Mouse (Mus musculus) urinary bladder, postnatal 36 days (tissue): ENCODE measurements at regions not wholly inside any gene's neighbourhood (a gene's known extent, or its start where the extent isn't known, plus 50 kb on each side); places are given as distances from the start of the nearest gene placed in this dataset.

Experiments
- DNase-seq, 2 experiments: peaks; one replicate each; pipeline ENCODE4 v3.0.0; 2022; ENCODE audit warnings: low spot score in 2 of 2, mixed read lengths in 1 of 2

DNA sequence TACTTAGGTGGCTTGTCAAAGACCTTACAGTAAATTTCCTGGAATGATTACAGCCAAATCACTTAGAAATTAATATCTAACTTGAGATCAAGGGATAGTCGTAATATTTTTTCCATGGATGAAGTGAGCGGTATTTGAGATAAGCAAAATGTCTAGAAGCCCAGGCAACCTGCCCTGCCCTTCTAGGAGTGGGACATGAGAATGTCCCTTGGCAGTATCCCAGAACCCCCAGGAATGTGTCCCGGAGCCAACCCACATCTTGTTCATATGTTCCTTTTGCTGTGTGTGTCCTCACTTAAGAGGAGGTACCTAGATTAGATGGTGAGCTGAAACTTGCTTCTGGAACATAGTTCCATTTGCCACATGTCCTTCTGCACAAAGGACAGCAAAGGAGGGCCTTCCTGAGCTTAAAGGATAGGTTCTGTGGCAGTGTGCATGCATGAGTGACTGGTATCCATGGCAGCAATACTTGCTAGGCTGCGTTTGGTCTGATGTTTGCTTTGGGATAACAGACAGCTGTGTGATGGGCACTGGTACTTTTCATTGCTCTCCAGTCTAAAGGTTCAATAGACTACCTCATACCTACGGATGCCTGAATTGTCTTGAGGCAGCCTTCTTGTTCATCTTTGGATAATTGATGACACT, 231.0 kb upstream of the Krr1 start:
- DNase-seq: no peak

DNA sequence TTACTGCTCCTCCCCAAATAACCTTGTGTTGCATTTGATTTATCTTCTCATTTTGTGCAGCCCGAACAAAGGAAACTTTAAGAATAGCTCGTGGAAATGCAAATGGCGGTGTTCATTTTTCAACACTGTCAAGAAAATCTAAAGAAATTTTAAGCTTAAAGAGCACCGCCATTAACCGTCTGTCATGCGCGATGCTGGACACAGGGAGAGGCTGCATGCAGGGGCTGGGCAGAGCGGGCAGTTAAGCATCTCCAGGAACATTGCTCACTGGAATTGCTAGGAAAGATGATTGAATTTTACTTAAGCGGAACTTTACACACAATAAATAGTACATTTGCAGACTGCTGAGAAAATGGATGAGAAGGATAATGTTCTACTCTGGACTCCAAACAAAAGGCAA, 229.2 kb upstream of the Krr1 start:
- no peak for DNase-seq

DNA sequence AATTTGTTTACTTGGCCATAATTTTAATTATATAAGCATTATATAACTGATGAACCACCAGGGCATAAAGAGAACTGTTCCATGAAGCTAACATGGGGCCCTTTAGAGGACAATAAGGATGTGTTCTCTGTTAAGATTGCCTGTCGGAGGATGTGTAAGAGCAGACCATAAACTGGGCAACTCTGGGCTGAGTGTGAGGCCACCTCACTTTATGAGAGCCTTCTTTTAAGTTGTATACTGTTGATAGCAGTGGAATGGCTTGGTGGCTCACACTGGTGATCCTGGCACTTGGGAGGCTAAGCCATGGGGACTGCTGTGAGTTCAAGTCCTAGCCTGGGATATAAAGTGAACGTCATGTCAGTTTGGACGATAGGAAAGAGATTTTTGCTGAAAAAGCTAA, 227.3 kb upstream of the Krr1 start:
- no peak for DNase-seq

DNA sequence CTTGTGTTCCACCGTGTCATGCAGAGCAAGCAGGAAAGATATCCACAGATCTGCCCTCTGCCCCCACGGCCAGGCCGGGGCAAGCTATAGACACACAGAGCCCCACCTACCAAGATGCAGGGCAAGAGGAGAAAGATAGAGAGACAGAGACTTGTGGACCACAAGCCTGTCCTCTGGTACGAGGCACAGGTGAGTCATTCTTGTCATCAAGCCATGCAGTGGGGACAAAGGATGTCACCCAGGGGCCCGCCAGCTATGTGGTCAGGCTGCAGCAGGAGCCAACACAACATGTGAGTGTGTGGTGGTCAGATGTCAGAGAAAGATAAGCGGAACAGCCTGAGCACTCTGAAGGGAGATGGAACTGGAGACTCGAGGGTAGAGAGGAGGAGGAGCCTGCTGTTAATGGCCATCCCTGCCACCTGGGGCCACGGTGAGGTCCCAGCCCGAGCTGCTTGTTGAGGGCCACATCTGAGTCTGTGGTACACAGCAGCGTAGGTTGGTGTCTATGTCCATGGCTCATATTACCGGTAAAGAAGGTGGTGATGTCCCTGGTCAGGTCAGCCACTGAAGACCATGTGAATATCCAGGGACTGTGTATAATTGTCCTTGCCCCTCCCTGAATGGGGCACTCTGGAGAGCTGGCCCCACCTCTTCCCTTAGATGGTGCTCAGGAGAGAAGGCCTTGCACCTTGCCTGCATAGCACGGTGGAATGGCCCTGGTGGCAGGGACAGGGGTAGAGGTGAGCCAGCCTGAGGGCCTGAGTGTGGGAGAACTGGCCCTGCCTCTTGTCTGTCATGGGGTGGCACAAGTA, 226.2 kb upstream of the Krr1 start:
- no peak for DNase-seq

DNA sequence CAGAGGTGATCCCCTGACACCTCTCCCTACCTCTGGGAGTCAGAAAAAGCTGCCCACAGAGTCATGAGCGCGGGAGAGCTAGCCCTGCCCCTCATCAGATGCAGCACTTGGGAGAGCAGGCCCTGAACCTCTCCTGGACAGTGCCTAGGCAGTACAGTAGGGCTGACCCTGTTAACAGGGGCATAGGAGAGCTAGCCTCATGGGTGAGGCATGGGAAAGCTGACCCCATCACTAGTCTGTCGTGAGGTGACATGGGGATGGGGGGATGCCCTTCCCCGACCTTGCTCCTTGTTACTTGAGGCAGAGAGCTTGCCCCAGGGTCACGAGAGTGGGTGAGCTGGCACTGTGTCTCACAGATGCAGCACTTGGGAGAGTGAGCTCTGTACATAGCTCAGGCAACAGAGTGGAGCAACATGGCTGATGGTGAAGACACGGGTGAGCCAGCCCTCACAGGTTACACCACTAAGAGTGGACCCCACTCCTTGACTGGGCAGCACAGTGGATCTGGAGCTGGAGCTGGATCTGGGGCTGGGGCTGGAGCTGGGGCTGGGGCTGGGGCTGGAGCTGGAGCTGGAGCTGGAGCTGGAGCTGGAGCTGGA, 225.5 kb upstream of the Krr1 start:
- no peak for DNase-seq

DNA sequence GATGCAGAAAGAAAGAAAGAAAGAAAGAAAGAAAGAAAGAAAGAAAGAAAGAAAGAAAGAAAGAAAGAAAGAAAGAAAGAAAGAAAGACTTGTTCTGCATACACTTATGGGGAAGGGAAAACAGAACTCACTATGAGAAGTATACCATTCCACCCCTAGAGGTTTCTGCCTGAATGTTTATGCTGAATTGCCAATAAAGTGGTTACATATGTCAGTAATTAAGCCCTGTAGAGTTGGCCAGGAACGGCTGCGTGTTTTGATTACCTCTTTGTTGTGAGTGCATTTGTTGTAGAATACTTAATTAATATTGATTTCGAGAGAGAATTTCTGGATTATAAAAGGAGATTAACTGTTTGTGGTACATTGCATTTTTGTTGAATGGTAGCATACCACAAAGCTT, 224.0 kb upstream of the Krr1 start:
- DNase-seq: no peak

DNA sequence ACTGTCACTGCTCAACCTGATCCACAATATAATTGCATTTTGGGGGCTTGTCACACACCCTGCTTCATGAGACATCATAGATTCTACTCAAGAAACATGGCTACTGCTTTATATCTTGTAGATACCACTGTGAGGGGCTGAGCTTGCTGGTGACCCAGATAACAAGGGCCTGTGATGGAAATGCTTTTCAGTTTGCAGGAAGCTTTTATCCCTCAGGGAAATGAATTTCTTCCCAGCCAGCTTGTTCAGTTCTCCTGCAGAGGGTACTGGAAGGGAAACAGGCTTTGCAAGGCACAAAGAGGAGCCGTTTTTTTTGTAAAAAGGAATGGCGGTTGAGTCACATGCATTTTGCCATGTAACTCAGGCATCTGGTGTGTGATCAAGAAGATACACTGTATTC, 218.8 kb upstream of the Krr1 start:
- no peak for DNase-seq

DNA sequence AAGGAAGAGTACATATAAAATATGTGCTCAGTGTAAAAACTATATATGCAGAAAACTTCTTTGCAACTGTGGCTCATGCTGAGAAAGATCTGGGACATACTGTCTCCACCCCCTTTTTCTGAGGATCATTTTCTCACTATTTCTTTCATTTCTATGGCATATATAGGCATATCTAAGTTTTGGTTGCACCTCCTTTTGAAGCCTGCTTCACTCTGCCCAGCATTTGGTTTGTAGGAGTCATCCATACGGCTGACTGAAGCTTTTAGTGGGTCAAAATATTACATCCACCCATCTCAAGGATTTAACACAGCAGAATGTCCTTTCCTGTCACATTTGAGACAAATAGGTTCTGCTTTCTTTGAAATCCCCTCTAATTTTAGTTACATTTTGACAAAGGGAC, 216.5 kb upstream of the Krr1 start:
- DNase-seq: no peak

DNA sequence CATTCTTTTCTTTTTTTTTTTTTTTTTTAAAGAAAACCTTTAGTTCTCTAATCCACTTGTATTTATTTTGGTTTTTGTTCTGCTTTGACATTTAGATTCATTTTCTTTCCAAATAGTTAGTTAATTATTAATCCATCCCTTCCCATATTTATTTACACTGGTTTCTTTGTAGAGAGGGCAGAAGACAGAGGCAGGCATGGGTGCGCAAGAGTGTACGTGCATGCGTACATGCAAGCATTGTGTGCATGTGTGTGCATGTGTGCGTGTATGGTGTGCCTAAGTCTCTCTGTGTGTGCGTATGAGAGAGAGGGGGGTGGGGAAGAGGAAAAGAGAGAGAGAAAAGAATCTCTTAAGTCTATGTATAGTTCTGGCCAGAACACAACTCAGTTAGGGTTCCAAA, 215.9 kb upstream of the Krr1 start:
- DNase-seq: no peak

DNA sequence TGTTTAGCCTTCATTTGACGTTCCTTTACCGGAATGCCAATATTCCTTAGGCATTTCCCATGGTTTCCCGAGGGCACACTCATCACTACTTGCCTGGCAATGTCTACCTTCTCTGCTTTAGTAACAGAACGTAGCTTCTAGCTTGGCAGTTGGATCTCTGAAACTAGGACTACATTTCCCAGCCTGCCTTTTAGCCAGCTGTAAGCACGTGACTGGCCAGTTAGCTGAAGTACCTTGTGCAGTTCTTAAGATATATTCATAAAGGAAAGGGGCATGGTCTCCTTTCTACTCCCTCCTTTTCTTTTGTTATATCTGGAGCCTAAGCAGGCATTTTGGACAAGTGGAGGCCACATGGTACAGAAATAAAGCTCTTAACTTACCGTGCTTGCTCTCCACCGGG, 214.8 kb upstream of the Krr1 start:
- no peak for DNase-seq

DNA sequence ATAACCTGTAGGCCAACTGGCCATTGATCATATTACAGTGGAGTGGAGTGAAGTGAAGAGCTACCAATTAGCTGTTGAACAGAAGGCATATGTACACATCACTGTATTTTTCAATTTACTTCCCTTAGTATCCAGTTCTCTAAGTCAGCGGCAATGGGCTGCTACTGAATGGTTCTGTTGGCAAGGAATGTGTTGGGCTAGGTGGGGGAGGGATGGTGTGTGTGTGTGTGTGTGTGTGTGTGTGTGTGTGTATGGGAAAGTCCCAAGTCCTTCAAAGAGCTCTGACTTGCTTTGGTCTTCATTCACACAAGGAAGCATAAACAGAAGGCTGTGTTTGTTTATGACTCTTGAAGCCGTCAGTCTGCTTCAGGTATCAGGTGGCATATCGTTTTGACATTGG, 213.0 kb upstream of the Krr1 start:
- no peak for DNase-seq

DNA sequence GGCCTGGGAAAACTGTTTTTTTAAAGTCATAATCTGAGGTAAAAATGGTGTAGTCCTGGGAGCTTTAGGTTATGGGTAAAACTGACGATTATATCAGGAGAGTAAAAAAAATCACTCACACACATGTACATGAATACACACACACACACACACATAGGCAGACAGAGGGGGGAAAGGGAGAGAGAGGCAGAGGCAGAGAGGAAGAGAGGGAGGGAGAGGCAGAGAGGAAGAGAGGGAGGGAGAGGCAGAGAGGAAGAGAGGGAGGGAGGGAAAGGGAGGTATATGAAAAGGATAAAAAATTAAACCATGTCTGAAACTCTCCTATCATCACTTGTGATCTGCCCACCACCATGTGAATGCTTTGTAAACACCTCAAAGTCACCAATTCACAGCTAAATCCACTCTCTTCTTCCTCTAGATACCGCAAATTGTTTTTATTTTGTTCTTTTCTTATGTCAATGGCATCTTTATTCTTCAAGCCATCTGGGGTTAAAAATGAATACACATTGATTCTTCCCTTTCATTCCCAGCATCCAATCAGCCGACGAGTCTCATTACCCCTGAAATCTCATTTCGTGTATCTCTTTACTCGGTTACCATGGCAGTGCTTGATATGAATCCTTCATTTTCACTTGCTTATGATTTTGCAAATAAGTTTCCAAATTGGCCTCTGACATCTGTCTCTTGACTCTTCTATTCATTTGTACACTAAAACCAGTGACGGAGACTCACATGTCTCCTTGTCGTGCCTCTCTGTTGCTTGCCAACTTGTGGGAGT, 209.5 kb upstream of the Krr1 start:
- no peak for DNase-seq

DNA sequence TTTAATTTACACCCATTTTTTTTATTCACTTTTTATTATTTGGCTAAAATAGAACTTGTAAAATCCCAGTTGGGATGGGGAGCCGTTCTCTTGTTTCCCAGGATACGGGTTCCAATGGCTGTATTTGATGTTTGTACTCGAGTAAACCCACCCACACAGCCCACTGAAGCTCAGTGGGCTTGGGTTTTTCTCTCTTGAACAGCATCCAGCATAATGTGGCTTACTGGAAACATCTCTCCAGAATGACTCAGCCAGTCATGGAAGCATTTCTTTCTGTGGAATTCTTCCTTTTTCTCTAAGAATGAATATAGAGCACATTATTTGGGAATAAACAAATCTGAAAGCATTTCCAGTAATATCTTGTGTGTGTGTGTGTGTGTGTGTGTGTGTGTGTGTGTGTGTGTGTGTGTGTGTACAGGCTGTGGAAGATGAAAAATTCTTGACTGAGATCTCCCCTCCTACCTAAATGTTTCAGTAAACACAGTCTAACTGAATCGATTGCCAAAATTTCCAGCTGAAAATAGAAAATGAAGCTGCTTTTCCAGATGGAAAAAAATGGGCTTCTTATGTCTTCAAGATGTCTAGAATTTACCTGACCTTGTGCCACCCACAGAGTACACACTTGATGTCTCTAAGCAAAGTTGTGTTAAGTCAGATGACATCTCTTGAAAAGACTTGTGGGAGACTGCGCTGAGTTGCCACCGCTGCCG, 205.3 kb upstream of the Krr1 start:
- no peak for DNase-seq

DNA sequence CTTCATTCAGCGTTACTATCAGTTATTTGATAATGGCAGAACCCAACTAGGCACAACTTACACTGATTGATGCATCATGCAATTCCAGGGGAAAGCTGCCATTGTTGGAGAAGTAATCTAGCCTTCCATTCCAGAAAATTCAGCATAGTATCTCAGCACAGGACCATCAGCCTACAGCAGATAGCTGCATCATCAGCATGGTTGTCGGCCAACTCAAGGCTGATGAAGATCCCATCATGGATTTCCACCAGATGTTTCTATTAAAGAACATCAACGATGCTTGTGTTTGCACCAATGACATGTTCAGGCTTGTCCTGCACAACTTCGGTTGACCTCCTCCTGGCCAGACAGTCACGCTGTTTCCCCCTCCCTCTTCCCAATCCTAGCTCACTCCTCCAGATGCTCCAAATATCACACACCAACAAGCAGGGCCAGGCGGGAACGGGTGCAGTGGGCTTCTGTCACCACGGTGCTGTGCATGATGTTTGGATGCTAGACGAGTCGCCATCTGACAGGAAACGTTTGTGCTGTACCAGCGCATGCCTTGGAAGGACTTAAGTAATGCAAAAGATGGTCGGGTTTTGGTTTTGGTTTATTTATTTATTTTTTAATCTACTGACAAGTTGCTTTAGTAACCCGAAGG, 204.5 kb upstream of the Krr1 start:
- no peak for DNase-seq

DNA sequence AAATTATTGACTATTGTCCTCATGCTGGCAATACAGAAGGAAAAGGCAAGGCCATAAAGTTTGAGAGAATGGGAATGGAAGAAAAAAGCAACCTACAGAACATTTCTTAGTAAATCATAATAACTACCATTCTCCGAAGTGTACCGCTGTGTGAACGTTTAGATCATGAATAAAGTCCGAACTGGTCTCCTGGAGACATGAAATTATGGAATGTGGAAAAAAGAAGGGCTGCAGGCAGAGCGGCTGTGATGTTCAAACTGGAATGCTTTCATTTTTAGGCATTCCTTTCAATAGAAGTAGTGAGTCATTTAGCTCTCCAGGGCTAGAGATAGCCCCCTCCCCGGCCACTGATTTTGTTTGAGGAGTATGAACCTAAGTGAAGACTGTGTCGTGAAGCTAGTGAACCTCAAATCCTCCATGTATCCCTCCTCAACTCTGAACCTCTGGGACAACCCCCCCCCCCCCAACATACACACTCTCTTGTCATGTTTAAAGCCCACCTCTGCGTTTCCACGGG, 202.9 kb upstream of the Krr1 start:
- DNase-seq: no peak

DNA sequence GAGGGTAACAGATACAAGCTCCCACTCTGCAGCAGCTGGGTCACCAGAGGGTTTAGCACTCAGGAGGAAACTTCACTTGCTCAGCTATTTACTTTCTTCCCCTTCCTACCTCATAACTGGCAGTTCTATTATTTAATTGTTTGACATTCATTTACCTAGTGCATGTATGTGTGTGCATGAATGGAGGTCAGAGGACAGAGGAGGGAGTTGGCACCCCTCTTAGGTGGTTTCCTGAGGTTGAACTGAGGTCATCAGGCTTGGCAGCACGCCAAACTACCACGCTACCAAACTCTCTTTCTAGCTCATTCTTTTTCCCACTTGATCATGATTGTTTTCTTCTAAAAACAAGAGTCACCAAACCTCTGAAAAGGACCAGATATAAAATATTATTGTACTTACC, 202.4 kb upstream of the Krr1 start:
- no peak for DNase-seq

DNA sequence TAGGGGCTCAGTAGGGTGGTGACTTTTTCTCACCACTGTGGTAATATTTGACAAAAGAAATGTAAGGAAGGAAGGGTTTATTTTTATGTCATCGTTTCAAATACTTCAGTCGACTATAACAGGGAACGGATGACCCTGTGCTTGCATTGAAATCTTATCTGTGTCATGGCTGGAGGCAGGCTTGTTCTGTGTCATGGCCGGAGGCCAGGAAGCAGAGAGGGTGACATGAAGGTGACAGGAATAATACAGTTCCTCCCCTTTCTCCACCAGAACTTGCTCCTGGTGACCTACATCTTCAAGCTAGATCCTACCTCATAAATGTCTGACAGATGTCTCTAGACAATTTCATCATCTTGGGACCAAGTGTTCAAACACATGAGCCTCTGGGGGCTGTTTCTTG, 201.5 kb upstream of the Krr1 start:
- DNase-seq: no peak

DNA sequence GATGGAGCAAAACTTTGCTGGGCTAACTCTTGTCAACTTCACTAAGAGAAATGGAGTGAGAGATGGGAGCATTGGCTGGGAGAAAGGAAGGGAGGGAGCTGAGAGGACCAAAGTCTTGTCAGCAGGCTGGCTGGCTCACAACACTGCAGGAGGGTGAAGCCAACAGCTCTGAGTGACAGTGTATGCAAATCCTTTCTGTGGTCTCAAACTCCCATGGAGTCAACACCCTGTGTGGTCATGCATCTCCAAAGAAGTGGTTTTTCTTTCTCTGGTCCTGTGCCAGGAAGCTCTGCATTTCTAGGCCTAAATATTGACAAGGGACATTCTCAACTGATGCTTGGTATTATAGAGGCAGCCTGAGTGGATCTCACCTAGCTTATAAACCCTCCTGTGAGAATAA, 194.9 kb upstream of the Krr1 start:
- no peak for DNase-seq

DNA sequence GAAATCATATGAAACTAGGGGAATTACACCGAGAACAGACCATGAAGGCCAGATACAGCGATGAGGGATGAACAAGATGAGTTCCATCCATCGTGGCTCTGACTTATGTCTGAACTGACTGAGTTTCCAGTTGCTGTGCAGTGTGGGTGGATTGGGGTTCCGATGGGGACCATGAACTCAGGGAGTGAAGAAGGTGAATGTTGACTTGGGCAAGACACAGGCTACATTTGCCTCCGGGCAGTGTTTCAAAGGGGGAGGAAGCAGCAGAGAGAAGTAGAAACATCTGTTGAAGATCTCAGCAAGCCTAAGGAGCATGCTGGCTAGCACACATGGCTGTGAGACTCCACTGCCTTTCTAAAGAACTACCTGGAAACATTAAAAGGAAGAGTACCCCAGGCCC, 194.4 kb upstream of the Krr1 start:
- DNase-seq: no peak

DNA sequence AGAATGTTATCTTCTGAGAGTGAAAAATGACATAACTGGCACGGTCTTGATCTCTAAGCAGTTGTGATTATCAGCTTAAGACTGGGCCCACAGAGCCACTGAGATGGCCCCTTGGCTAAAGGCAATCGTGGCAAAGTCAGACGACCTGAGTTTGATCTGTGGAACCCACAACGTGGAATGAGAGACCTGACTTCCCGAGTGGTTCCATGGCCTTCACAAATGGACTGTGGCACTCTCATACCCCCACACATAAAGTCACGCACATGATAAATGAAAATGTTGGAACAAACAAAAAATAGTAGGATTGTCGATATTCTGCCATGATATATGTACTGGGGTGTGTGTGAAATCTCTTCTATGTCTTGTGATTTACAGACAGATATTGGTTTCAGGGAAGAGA, 192.5 kb upstream of the Krr1 start:
- no peak for DNase-seq

DNA sequence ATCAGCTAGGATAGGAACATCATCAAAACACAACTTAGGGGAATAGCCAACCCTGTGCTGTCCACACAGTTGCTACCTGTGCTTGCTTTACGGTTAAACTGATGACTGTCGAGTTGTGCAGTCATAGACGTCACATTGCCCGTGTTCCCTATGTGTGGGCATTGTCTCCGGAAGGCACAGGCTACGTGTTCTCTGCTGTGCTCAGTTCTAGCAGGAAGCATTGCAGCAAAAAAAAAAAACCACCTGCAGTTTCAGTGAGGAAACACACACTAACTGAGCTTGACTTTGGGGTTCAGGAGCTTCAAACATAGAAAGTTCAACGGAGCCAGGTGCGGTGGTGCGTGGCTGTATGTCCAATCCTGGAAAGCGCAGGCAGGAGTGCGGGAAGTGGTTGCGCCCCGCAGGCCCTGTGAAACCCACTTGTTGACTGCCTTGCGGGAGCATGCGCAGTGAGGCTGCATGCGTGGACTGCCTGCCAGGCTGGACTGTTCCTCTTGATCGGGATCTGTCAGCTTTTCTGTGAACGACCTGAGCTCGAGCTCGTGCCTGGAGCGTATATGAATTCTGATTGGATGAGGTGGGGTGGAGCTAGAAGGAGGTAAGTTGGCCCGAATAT, 190.2 kb upstream of the Krr1 start:
- no peak for DNase-seq
